Mouse (Mus musculus) spleen, adult 2 months (tissue): ENCODE data around the gene Slc16a1. TPM values are rescaled to one million over a fixed set of nuclear protein-coding genes. Genes with fewer than 3 reads are reported as not detected.
"Not testable (repeated sequence)": the region's sequence is repeated elsewhere in the genome, so short reads cannot be mapped to it uniquely, and the experiment has no call there.

Experiments
- DNase-seq, 2 experiments: peaks; one replicate each; pipeline versions ENCODE4 v3.0.0 to v3.0.0-alpha.2; 2012 to 2021; ENCODE audit warnings: low spot score in 2 of 2, low read depth in 1 of 2
- H3K27ac ChIP-seq: fragments of 200-500 bp; 2 replicates; pipeline ENCODE4 v1.5.1; 2012; ENCODE audit warnings: low read length, inconsistent platforms; ENCODE audit not compliant: insufficient read depth
- H3K27me3 ChIP-seq: fragments of 200-500 bp; 2 replicates; pipeline ENCODE4 v1.6.1; 2012; ENCODE audit warnings: mild to moderate bottlenecking, moderate library complexity, low read length, inconsistent platforms; ENCODE audit not compliant: control insufficient read depth, insufficient read depth
- H3K36me3 ChIP-seq: fragments of 200-500 bp; 2 replicates; pipeline ENCODE4 v1.6.1; 2012; ENCODE audit warnings: mild to moderate bottlenecking, low read length, inconsistent platforms; ENCODE audit not compliant: control insufficient read depth, insufficient read depth
- H3K4me1 ChIP-seq: fragments of 200-500 bp; 2 replicates; pipeline ENCODE4 v1.6.1; 2011; ENCODE audit warnings: inconsistent platforms; ENCODE audit not compliant: control insufficient read depth, insufficient read depth, insufficient read length
- H3K4me3 ChIP-seq: fragments of 200-500 bp; 2 replicates; pipeline ENCODE4 v1.5.1; 2011; ENCODE audit warnings: mild to moderate bottlenecking, inconsistent platforms; ENCODE audit not compliant: insufficient read depth, insufficient read length; ENCODE audit errors: extremely low read depth
- CTCF ChIP-seq: fragments of 200-500 bp; IDR thresholded peaks from 2 replicates; pipeline ENCODE4 v1.5.1; 2011; ENCODE audit warnings: mild to moderate bottlenecking, inconsistent platforms; ENCODE audit not compliant: insufficient read depth, insufficient read length, insufficient replicate concordance; ENCODE audit errors: extremely low read depth
- POLR2A ChIP-seq: fragments of 200-500 bp; IDR thresholded peaks from 2 replicates; pipeline ENCODE4 v1.6.1; 2011; ENCODE audit warnings: low read depth, low read length, inconsistent platforms
- WGBS: fragments of 180-500 bp; shearing (Covaris S2); methylation state at CpG from one replicate; pipeline ENCODE4 v1.1.7; 2018; 5-methylcytosine and 5-hydroxymethylcytosine counted together
- polyA plus RNA-seq: library from polyadenylated mRNA; depleted of rRNA; stranded (reverse); fragments of >200 nt; gene quantifications from 2 replicates; pipeline ENCODE4 v1.2.3, GENCODE M21; 2012

Slc16a1 gene
- polyA plus RNA-seq, 1 experiment: 30.2 TPM

DNA sequence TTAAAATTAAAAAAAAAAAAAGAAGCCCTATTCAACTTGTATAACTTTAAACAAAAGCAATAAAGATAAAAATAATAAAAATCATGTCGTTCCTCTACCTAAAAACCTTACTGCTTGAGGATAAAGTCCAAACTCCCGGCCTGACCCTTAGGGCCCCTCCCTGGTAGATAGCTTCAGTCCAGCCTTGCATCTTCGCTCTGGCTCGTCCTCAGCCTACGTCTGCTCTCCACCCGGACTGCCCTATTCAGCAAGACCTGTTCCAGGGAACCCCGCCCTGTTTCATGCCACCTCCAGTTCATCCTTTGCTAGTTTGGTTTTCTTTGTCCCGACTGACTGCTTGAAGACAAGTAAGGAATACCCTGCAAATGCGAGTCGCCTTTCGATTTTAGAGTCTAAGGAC is 24.5 kb downstream of the Slc16a1 start:
- no peak overlapping the region for H3K4me3 ChIP-seq
- H3K27me3 ChIP-seq: no peaks in the 10 kb centered on the region
- no peaks in the 10 kb centered on the region for H3K36me3 ChIP-seq
- TF ChIP-seq CTCF: no peak
- TF ChIP-seq POLR2A: no peak
- H3K4me1 ChIP-seq: no peaks in the 10 kb centered on the region
- H3K27ac ChIP-seq: no peak overlapping the region
- no peak for DNase-seq
- WGBS: 96% methylated on average over 11 of the region's 11 CpGs

GRCm38 (mm10) chr3:104666950-104667349 is 28.5 kb downstream of the Slc16a1 start:
- no peaks in the 10 kb centered on the region for H3K36me3 ChIP-seq
- 84% methylated on average over 4 of the region's 4 CpGs for WGBS
- no peak overlapping the region for H3K4me3 ChIP-seq
- H3K27me3 ChIP-seq: no peaks in the 10 kb centered on the region
- TF ChIP-seq CTCF (no peak), POLR2A (no peak)
- H3K4me1 ChIP-seq: peaks cover 7% of the 10 kb centered on the region; the same call in 1 of the 2 replicates
- no peak for DNase-seq
- H3K27ac ChIP-seq: no peak overlapping the region

- no peaks in the 10 kb centered on the region for H3K27me3 ChIP-seq
- 88% methylated on average over 10 of the region's 10 CpGs for WGBS
- no peak for DNase-seq
- H3K27ac ChIP-seq: no peak overlapping the region
- TF ChIP-seq CTCF (no peak), POLR2A (no peak)
- H3K4me1 ChIP-seq: peaks cover 7% of the 10 kb centered on the region; the same call in 1 of the 2 replicates
- no peak overlapping the region for H3K4me3 ChIP-seq
- no peaks in the 10 kb centered on the region for H3K36me3 ChIP-seq
Measured at GRCm38 (mm10) chr3:104667451-104667850, 29.0 kb downstream of the Slc16a1 start.

- H3K27ac ChIP-seq: no peak overlapping the region
- peaks cover 7% of the 10 kb centered on the region; the same call in 1 of the 2 replicates for H3K4me1 ChIP-seq
- 86% methylated on average over 5 of the region's 5 CpGs for WGBS
- no peak for DNase-seq
- H3K36me3 ChIP-seq: no peaks in the 10 kb centered on the region
- no peak for TF ChIP-seq CTCF
- TF ChIP-seq POLR2A: no peak
- no peak overlapping the region for H3K4me3 ChIP-seq
- H3K27me3 ChIP-seq: no peaks in the 10 kb centered on the region
Measured at GRCm38 (mm10) chr3:104668989-104669388, 30.5 kb downstream of the Slc16a1 start.

DNA sequence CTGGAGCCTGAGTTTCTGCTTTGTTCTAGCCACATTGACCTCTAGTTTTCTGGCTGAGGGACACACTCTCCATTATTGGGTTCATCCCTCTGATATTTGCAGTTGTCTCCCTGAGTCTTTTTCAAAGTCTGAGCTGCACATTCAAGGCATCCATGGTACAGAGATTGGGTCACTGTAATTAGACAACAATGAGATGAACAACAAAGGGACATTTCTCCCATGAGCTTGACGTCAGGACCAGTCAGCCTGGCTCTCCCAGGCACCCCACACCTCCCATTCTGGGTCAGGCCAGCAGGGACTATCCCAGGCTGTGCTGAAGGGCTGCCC is 31.4 kb downstream of the Slc16a1 start:
- Histone ChIP-seq H3K27ac (peak overlapping the region; percentile 36; the same call in 1 of the 2 replicates), H3K4me1 (peaks cover 8% of the 10 kb centered on the region; the same call in 1 of the 2 replicates), H3K27me3 (no peaks in the 10 kb centered on the region), H3K36me3 (no peaks in the 10 kb centered on the region), H3K4me3 (no peak overlapping the region)
- DNase-seq: no peak
- WGBS: 85% methylated on average over 1 of the region's 1 CpGs
- TF ChIP-seq CTCF (no peak), POLR2A (no peak)

- WGBS: 17% methylated on average over 1 of the region's 1 CpGs
- Histone ChIP-seq H3K4me1 (peaks cover 12% of the 10 kb centered on the region; the same call in 1 of the 2 replicates), H3K27ac (peak overlapping the region; percentile 36; the same call in 1 of the 2 replicates)
- DNase-seq, H3K36me3 ChIP-seq, H3K27me3 ChIP-seq, H3K4me3 ChIP-seq: not testable (repeated sequence)
Measured at GRCm38 (mm10) chr3:104670183-104671020, 31.9 kb downstream of the Slc16a1 start.

GRCm38 (mm10) chr3:104671543-104671942 is 33.1 kb downstream of the Slc16a1 start:
- Histone ChIP-seq H3K4me1 (peaks cover 17% of the 10 kb centered on the region), H3K27ac (peak overlapping the region; percentile 48; the same call in 1 of the 2 replicates), H3K36me3 (no peaks in the 10 kb centered on the region), H3K4me3 (no peak overlapping the region), H3K27me3 (no peaks in the 10 kb centered on the region)
- 49% methylated on average over 6 of the region's 6 CpGs for WGBS
- DNase-seq: no peak
- TF ChIP-seq CTCF (no peak), POLR2A (no peak)
